Mouse (Mus musculus) testis, adult 2 months (tissue): ENCODE data around the gene Atp10a. TPM values are rescaled to one million over a fixed set of nuclear protein-coding genes. Genes with fewer than 3 reads are reported as not detected.

ENCODE experiments used
- H3K27ac ChIP-seq: fragments of 200-500 bp; 2 replicates; pipeline ENCODE4 v1.5.1; 2012; ENCODE audit warnings: low read depth, low read length; ENCODE audit not compliant: control insufficient read depth, insufficient read depth
- H3K27me3 ChIP-seq: fragments of 200-500 bp; 2 replicates; pipeline ENCODE4 v1.6.1; 2012; ENCODE audit warnings: mild to moderate bottlenecking, low read length, moderate library complexity; ENCODE audit not compliant: control insufficient read depth, insufficient read depth
- H3K36me3 ChIP-seq: fragments of 200-500 bp; 2 replicates; pipeline ENCODE4 v1.6.1; 2012; ENCODE audit warnings: mild to moderate bottlenecking, low read length; ENCODE audit not compliant: control insufficient read depth, insufficient read depth
- H3K4me1 ChIP-seq: fragments of 200-500 bp; 2 replicates; pipeline ENCODE4 v1.6.1; 2012; ENCODE audit warnings: low read length; ENCODE audit not compliant: control insufficient read depth, insufficient read depth
- H3K4me3 ChIP-seq: fragments of 200-500 bp; 2 replicates; pipeline ENCODE4 v1.5.1; 2012; ENCODE audit warnings: low read depth, mild to moderate bottlenecking, low read length, moderate library complexity, mixed read lengths; ENCODE audit not compliant: control insufficient read depth
- CTCF ChIP-seq: fragments of 200-500 bp; IDR thresholded peaks from 2 replicates; pipeline ENCODE4 v1.5.1; 2012; ENCODE audit warnings: low read depth, mild to moderate bottlenecking, inconsistent platforms, low read length, moderate library complexity; ENCODE audit not compliant: control insufficient read depth, insufficient read depth, insufficient replicate concordance
- POLR2A ChIP-seq: fragments of 200-500 bp; IDR thresholded peaks from 2 replicates; pipeline ENCODE4 v1.6.1; 2012; ENCODE audit warnings: low read depth, mild to moderate bottlenecking, inconsistent platforms, low read length, moderate library complexity; ENCODE audit not compliant: control insufficient read depth
- polyA plus RNA-seq: library from polyadenylated mRNA; depleted of rRNA; stranded (reverse); fragments of >200 nt; gene quantifications from 2 replicates; pipeline ENCODE4 v1.2.3, GENCODE M21; 2012

Gene Atp10a
- polyA plus RNA-seq, 1 experiment, result 41.0 TPM

DNA sequence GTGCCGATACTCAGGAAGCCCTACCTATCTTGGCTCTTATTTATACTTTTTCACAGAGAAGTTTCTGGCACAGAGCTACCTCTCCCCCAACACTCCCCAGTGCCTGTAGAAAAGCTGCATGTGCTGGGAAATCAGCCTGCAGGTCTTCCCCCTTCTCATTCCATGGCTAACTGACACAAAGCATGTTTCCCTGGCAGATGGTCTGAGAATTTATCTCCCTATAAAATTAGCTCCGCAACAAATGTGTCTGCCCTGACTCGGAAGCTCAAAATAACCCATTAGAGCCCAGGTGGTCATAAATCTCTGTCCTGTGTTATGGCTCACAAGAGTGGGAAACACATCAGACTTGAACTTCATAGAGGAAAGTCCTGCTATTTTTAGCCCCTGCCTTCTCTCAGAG, 186.9 kb downstream of the Atp10a start:
- no peaks in the 10 kb centered on the region for H3K36me3 ChIP-seq
- H3K27ac ChIP-seq, result no peak overlapping the region; the same call in 1 of the 2 replicates
- H3K27me3 ChIP-seq, result no peaks in the 10 kb centered on the region
- H3K4me1 ChIP-seq, result no peaks in the 10 kb centered on the region
- no peak overlapping the region for H3K4me3 ChIP-seq
- TF ChIP-seq POLR2A, result no peak
- no peak for TF ChIP-seq CTCF

DNA sequence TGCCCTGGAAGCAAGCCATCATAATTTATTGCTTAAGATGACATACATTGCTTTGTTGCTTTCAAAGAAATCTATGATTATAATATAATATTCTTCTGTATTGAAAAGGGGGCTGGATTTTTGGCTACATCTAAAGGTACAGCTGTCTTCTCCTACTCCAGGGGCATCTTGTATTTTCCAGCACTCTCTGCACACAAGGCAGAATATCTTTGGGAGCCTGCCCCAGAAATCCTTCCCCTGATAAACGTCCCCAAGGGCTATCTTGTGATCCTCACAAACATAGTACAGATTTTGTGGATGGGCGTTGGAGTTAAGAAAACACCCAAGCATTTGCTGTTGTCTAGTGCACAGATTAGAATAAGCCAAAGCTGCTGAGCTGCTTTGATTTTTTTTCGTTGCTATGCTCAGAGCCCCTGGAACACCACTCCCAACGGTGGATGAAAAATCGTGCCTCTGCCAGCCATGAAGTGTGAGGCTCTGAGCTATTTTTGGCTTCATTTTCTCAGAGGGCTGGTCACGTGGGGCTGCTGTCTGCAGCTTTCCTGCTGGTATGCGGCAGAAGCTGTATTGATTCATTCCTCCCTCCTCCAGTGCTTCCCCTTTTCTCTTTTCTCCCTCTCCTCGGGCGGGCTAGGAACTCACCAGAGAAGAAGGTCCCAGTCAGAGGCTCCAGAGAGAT, 187.9 kb downstream of the Atp10a start:
- Histone ChIP-seq H3K27ac (no peak overlapping the region), H3K36me3 (no peaks in the 10 kb centered on the region), H3K4me1 (no peaks in the 10 kb centered on the region), H3K27me3 (no peaks in the 10 kb centered on the region), H3K4me3 (no peak overlapping the region)
- TF ChIP-seq CTCF, result no peak
- no peak for TF ChIP-seq POLR2A

GRCm38 (mm10) chr7:58844449-58844848, 188.5 kb downstream of the Atp10a start:
- Histone ChIP-seq H3K4me1 (no peaks in the 10 kb centered on the region), H3K36me3 (no peaks in the 10 kb centered on the region), H3K27me3 (no peaks in the 10 kb centered on the region), H3K27ac (no peak overlapping the region), H3K4me3 (no peak overlapping the region)
- no peak for TF ChIP-seq POLR2A
- no peak for TF ChIP-seq CTCF

- H3K36me3 ChIP-seq, result no peaks in the 10 kb centered on the region
- H3K4me3 ChIP-seq, result no peak overlapping the region
- no peak overlapping the region for H3K27ac ChIP-seq
- H3K27me3 ChIP-seq, result no peaks in the 10 kb centered on the region
- H3K4me1 ChIP-seq, result no peaks in the 10 kb centered on the region
- TF ChIP-seq CTCF (no peak), POLR2A (no peak)
Observed at GRCm38 (mm10) chr7:58858921-58859320, 203.0 kb downstream of the Atp10a start.

DNA sequence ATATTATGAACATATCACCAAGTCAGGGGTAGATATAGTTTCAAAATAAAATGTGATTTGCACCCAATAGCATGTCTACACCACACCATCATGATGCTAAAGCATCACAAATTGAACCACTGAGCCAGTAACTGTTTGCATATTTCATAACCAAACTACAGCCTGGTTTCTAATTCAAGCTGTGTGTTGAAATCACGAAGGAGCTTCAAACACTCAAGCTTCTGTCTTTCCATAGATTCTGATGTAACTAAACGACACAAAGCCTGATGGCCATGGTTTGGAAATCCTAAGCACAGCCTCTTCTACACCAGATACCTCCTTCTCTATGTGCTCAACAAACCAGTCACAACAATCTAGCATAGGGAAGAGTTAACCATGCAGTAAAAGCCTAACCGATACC, 207.2 kb downstream of the Atp10a start:
- Histone ChIP-seq H3K27ac (no peak overlapping the region), H3K4me1 (no peaks in the 10 kb centered on the region), H3K4me3 (no peak overlapping the region), H3K27me3 (no peaks in the 10 kb centered on the region), H3K36me3 (no peaks in the 10 kb centered on the region)
- TF ChIP-seq CTCF (no peak), POLR2A (no peak)

- Histone ChIP-seq H3K4me1 (no peaks in the 10 kb centered on the region), H3K4me3 (no peak overlapping the region), H3K27me3 (no peaks in the 10 kb centered on the region), H3K36me3 (no peaks in the 10 kb centered on the region), H3K27ac (no peak overlapping the region)
- no peak for TF ChIP-seq POLR2A
- no peak for TF ChIP-seq CTCF
Observed at GRCm38 (mm10) chr7:58866865-58867614, 211.1 kb downstream of the Atp10a start.

- Histone ChIP-seq H3K27ac (no peak overlapping the region), H3K36me3 (no peaks in the 10 kb centered on the region), H3K4me1 (no peaks in the 10 kb centered on the region), H3K4me3 (no peak overlapping the region), H3K27me3 (no peaks in the 10 kb centered on the region)
- TF ChIP-seq CTCF (no peak), POLR2A (no peak)
Observed at GRCm38 (mm10) chr7:58870661-58871060, 214.7 kb downstream of the Atp10a start.
